Mouse (Mus musculus): ENCODE data around the gene Slc25a39.

GRCm38 (mm10) chr11:102428981-102429540, 21.3 kb upstream of the Slc25a39 start:
- no peak for TF ChIP-seq CTCF (IDR thresholded peaks at IDR 0.05; ENCODE audit: borderline replicate concordance, extremely low read depth, insufficient read depth, insufficient read length)
- TF ChIP-seq POLR2A (IDR thresholded peaks at IDR 0.05; ENCODE audit: borderline replicate concordance, extremely low read depth, insufficient read depth, insufficient read length, poor library complexity, severe bottlenecking), result no peak
